Mouse (Mus musculus): ENCODE measurements around the gene Cherp.

DNA sequence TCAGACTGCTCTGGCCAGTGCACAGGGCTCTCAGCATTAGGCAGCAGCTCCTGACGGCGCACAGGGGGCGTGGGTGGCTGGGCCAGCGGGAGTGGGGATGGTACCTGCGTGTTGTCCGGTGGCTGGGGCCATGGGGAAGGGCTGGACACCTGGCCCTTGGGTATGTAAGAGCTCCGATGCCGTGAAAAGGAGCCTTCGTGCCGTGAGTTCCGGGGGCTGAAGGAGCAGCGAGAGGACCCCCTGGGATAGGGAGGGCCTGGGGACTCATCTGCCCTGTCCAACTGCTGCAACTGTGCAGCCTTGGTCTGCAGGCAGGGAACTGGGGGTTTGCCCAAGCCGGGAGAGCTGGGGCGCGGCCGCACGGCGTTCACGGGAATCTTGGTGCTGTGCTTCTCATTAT lies 21.2 kb upstream of the Cherp start:
- TF ChIP-seq CTCF (IDR thresholded peaks at IDR 0.05; ENCODE audit: borderline replicate concordance, control insufficient read depth, extremely low read depth, insufficient read depth, low read length, poor library complexity) (no peak), POLR2A (IDR thresholded peaks at IDR 0.05; ENCODE audit: control insufficient read depth, extremely low read depth, insufficient read depth, low read length, poor library complexity) (no peak)
